Mouse (Mus musculus) limb, embryonic 11.5 days (tissue): ENCODE results near the gene Zfyve28. TPM values are rescaled to one million over a fixed set of nuclear protein-coding genes. Genes with fewer than 3 reads are reported as not detected.

Experiments
- ATAC-seq: fragments of 200-750 bp; cut with Nextera tagmentation; 2 replicates; pipeline ENCODE4 v1.8.0; 2017; ENCODE audit warnings: low read depth; ENCODE audit not compliant: insufficient number of reproducible peaks, low FRiP score, low TSS enrichment
- DNase-seq: peaks from one replicate; pipeline ENCODE4 v3.0.0-alpha.2; 2015; ENCODE audit warnings: low spot score
- H3K27ac ChIP-seq: fragments of 300-500 bp; sonication (generic); replicated peaks from 2 replicates; pipeline ENCODE4 v1.5.1; 2014; ENCODE audit warnings: low read depth, mild to moderate bottlenecking, low read length
- H3K27me3 ChIP-seq: fragments of 300-500 bp; sonication (generic); 2 replicates; pipeline ENCODE4 v1.6.1; 2014; ENCODE audit warnings: mild to moderate bottlenecking, low read length, mixed read lengths; ENCODE audit not compliant: control insufficient read depth, insufficient read depth
- H3K36me3 ChIP-seq: fragments of 300-500 bp; sonication (generic); 2 replicates; pipeline ENCODE4 v1.6.1; 2014; ENCODE audit warnings: mild to moderate bottlenecking, low read length, moderate library complexity, mixed read lengths; ENCODE audit not compliant: control insufficient read depth, insufficient read depth
- H3K4me1 ChIP-seq: fragments of 300-500 bp; sonication (generic); 2 replicates; pipeline ENCODE4 v1.6.1; 2014; ENCODE audit warnings: low read length, mixed read lengths; ENCODE audit not compliant: control insufficient read depth, insufficient read depth
- H3K4me2 ChIP-seq: fragments of 300-500 bp; sonication (generic); 2 replicates; pipeline ENCODE4 v1.6.1; 2014; ENCODE audit warnings: low read depth, mild to moderate bottlenecking, moderate library complexity; ENCODE audit not compliant: severe bottlenecking
- H3K4me3 ChIP-seq: fragments of 300-500 bp; sonication (generic); 2 replicates; pipeline ENCODE4 v1.5.1; 2014; ENCODE audit warnings: low read depth, low read length
- H3K9ac ChIP-seq: fragments of 300-500 bp; sonication (generic); 2 replicates; pipeline ENCODE4 v1.6.1; 2014; ENCODE audit warnings: mild to moderate bottlenecking, low read length
- H3K9me3 ChIP-seq: fragments of 300-500 bp; sonication (generic); 2 replicates; pipeline ENCODE4 v1.6.1; 2016; ENCODE audit warnings: low read length; ENCODE audit not compliant: control insufficient read depth
- WGBS: fragments of 180-500 bp; shearing (Covaris S2); extraction: QIAGEN DNeasy Blood & Tissue Kit; methylation state at CpG from one replicate; pipeline ENCODE4 v1.1.7; 2014; 5-methylcytosine and 5-hydroxymethylcytosine counted together
- polyA plus RNA-seq: library from polyadenylated mRNA; unstranded; fragments of >200 nt; fragmentation: Nextera tagmentation; extraction: Ambion mirVana; gene quantifications from 2 replicates; pipeline ENCODE4 v1.2.1, GENCODE M21; 2014

Gene Zfyve28
- 0.37 and 0.61 TPM in 2 replicates for polyA plus RNA-seq

GRCm38 (mm10) chr5:34288154-34288716, at the start of gene Zfyve28, which contains the start of gene Cfap99:
Gene Zfyve28 (minus strand): TSS chr5:34288449.
Gene Cfap99 (plus strand): TSS chr5:34288600.
- Histone ChIP-seq H3K9ac (peak within 1 kb of the TSS; percentile 43), H3K27me3 (peaks cover 48% of the 10 kb centered on the region), H3K4me2 (peak within 1 kb of the TSS; percentile 95), H3K36me3 (no peaks in the 10 kb centered on the region), H3K4me1 (peaks cover 4% of the 10 kb centered on the region; the same call in 1 of the 2 replicates), H3K4me3 (peak within 1 kb of the TSS; percentile 61), H3K9me3 (no peaks in the 10 kb centered on the region), H3K27ac (no peak within 1 kb of the TSS)
- WGBS, result under 1% methylated on average over 76 of the region's 83 CpGs
- DNase-seq, result peak; percentile 88
- ATAC-seq, result peak; percentile 94

DNA sequence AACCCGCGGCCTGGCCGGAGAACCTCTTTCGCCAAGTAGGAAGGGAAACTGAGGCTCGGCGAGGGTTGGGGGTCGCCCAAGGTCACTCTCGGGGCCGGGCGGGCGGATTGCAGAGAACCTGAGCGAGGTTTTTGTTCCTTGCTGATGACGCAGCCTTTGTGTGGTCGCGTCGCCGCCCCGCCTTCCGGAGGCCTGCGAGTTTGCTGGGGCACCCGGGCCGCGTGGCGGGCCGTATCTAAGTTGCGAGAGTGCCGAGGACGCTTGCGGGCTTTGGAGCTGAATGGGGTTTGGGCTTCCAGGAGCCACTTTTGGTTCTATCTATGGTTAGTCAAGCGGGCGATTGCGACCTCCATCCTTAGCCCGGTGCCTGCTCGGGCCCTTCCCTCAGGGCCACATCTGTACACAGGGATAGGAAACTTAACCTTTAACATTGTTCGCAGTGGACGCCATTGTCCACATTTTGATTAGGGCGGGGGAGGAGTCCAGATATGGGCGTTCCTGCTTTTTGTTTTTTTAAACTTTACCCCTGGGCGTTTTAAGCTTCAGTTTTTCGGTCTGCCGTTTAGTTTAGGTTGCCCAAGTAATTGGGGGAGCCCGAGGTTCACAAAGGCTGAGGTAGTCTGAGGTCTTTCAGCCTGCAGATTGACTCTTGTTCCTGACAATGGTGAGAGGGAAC, 48.7 kb upstream of the Zfyve28 start:
- Histone ChIP-seq H3K4me3 (peak overlapping the region; percentile 97), H3K4me2 (peak overlapping the region; percentile 81), H3K36me3 (no peaks in the 10 kb centered on the region), H3K4me1 (0 out of 2 replicates have a peak, but pooled peaks cover 7% of the 10 kb centered on the region), H3K27ac (peak overlapping the region; percentile 93), H3K27me3 (no peaks in the 10 kb centered on the region), H3K9me3 (no peaks in the 10 kb centered on the region), H3K9ac (peak overlapping the region; percentile 99)
- under 1% methylated on average over 42 of the region's 42 CpGs for WGBS
- DNase-seq (peak; percentile 79), ATAC-seq (peak; percentile 32; the same call in 1 of the 2 replicates)

GRCm38 (mm10) chr5:34336097-34336774, 48.0 kb upstream of the Zfyve28 start, which contains the start of gene Rnf4:
Gene Rnf4 (plus strand): TSS chr5:34336289.
- Histone ChIP-seq H3K36me3 (no peaks in the 10 kb centered on the region), H3K4me2 (peak within 1 kb of the TSS; percentile 85)

DNA sequence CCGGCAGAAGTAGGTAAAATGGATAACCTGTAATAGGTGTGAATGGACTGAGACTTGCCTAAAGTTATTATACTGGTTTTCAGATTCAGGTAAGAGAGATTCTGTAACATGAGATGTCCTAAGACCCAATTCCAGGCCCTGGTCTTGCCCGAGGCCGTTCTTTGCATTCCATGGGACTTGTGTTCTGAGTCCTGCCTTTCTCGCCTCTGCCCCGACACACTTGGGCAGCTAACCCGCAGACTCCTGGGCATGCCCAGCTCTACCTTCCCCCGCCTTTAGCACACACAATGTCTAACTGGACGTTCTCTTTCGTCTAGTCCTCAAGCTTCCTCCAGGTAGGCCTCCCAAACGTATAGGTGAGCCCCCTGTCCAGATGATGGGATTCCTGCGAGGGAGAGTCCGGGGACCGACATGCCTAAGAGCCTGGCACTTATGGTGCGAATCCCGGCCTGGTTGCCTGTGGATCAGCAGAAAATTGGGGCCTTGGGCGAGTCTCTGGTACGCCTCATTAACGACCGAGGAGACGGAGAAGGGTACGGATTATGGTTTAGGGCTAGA, 47.4 kb upstream of the Zfyve28 start:
- peak overlapping the region; percentile 60 for H3K27ac ChIP-seq
- peak overlapping the region; percentile 85 for H3K4me2 ChIP-seq
- H3K27me3 ChIP-seq, result no peaks in the 10 kb centered on the region
- ATAC-seq, result peak; percentile 58
- H3K36me3 ChIP-seq, result no peaks in the 10 kb centered on the region
- peak overlapping the region; percentile 97 for H3K4me3 ChIP-seq
- no peak for DNase-seq
- 0 out of 2 replicates have a peak, but pooled peaks cover 7% of the 10 kb centered on the region for H3K4me1 ChIP-seq
- H3K9ac ChIP-seq, result peak overlapping the region; percentile 88
- 2% methylated on average over 21 of the region's 21 CpGs for WGBS
- no peaks in the 10 kb centered on the region for H3K9me3 ChIP-seq

More at GRCm38 (mm10) chr5:34336097-34336774, 48.0 kb upstream of the Zfyve28 start, which contains the start of gene Rnf4:
- H3K9ac ChIP-seq, result peak within 1 kb of the TSS; percentile 99
- 0% methylated on average over 66 of the region's 67 CpGs for WGBS
- H3K9me3 ChIP-seq, result no peaks in the 10 kb centered on the region
- peak within 1 kb of the TSS; percentile 93 for H3K27ac ChIP-seq
- ATAC-seq (peak; percentile 92), DNase-seq (peak; percentile 99)
- 0 out of 2 replicates have a peak, but pooled peaks cover 7% of the 10 kb centered on the region for H3K4me1 ChIP-seq
- H3K4me3 ChIP-seq, result peak within 1 kb of the TSS; percentile 97
- H3K27me3 ChIP-seq, result no peaks in the 10 kb centered on the region

DNA sequence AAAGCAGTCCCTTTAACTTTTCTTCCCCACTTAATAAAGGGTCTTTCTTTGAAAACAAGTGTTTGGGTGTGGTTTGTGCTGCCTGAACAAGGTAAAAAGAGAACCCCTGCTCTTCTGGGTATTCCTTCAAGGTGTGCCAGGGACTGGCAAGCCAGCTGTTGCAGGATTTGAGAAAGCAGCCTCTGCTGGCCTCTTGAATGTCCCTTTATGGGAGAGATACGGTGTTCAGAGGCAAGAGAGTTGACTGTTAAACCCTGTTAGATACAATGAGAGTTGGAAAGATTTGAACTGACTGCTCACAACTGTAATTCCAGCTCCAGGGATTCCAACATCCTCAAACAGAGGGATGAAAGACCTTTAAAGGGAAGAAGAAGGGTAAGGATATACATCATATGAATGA, 45.8 kb upstream of the Zfyve28 start:
- 90% methylated on average over 1 of the region's 1 CpGs for WGBS
- no peak overlapping the region for H3K4me3 ChIP-seq
- no peak for DNase-seq
- H3K27ac ChIP-seq, result no peak overlapping the region
- H3K9me3 ChIP-seq, result no peaks in the 10 kb centered on the region
- H3K9ac ChIP-seq, result no peak overlapping the region
- no peaks in the 10 kb centered on the region for H3K36me3 ChIP-seq
- H3K27me3 ChIP-seq, result no peaks in the 10 kb centered on the region
- H3K4me1 ChIP-seq, result 0 out of 2 replicates have a peak, but pooled peaks cover 7% of the 10 kb centered on the region
- ATAC-seq, result no peak
- no peak overlapping the region for H3K4me2 ChIP-seq

DNA sequence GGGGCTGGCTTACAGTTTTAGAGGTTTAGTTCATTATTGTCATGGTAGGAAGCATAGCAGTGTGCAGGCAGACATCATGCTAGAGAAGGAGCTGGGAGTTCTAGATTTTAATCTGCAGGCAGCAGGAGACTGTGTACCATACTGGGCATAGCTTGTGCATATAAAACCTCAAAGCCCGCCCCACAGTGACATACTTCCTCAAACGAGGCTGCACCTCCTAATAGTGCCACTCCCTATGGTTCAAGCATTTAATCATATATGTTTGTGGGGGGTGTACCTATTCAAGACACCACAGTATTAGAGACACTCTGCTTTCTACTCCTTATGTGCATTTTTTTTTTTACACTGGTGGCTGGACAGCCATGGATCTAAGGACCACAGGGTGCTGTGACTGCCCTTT, 41.9 kb upstream of the Zfyve28 start:
- H3K27ac ChIP-seq, result no peak overlapping the region
- no peak overlapping the region for H3K4me2 ChIP-seq
- H3K9ac ChIP-seq, result no peak overlapping the region
- no peaks in the 10 kb centered on the region for H3K9me3 ChIP-seq
- ATAC-seq (no peak), DNase-seq (no peak)
- H3K4me3 ChIP-seq, result no peak overlapping the region
- H3K4me1 ChIP-seq, result peaks cover 5% of the 10 kb centered on the region; the same call in 1 of the 2 replicates
- H3K36me3 ChIP-seq, result no peaks in the 10 kb centered on the region
- H3K27me3 ChIP-seq, result no peaks in the 10 kb centered on the region
- 80% methylated on average over 2 of the region's 2 CpGs for WGBS

GRCm38 (mm10) chr5:34326875-34327576, 38.8 kb upstream of the Zfyve28 start:
- Histone ChIP-seq H3K4me1 (peaks cover 5% of the 10 kb centered on the region; the same call in 1 of the 2 replicates), H3K4me3 (peak overlapping the region; percentile 22), H3K36me3 (no peaks in the 10 kb centered on the region), H3K9ac (peak overlapping the region; percentile 55), H3K4me2 (peak overlapping the region; percentile 45), H3K27ac (no peak overlapping the region), H3K27me3 (no peaks in the 10 kb centered on the region), H3K9me3 (no peaks in the 10 kb centered on the region)
- peak; percentile 67 for DNase-seq
- ATAC-seq, result no peak
- WGBS, result 8% methylated on average over 30 of the region's 31 CpGs
